Mouse (Mus musculus) cerebellum, adult (tissue): ENCODE data around the gene Gm13696.

ENCODE experiments used
- ATAC-seq: cut with Nextera tagmentation; 2 replicates; pipeline ENCODE4 v1.9.2; 2017; ENCODE audit warnings: mild to moderate bottlenecking, moderate library complexity, mixed read lengths; ENCODE audit not compliant: insufficient number of reproducible peaks, low FRiP score, low TSS enrichment

Gene Gm13696

GRCm38 (mm10) chr2:84023319-84023718 is 50.4 kb downstream of the Gm13696 start:
- ATAC-seq: no peak
